Mouse (Mus musculus): ENCODE results near the gene Cd38. TPM values are rescaled to one million over a fixed set of nuclear protein-coding genes. Genes with fewer than 3 reads are reported as not detected.

Cd38 gene
- polyA plus RNA-seq, 1 experiment from 2014 or later = 3.5 TPM

GRCm38 (mm10) chr5:43842576-43843155 is 25.7 kb upstream of the Cd38 start:
- H3K27me3 ChIP-seq = no peaks in the 10 kb centered on the region
- no peak overlapping the region for H3K4me2 ChIP-seq
- H3K36me3 ChIP-seq (replicated peaks) = no peaks in the 10 kb centered on the region
- WGBS = 66% methylated on average over 3 of the region's 3 CpGs
- H3K9ac ChIP-seq = no peak overlapping the region
- no peak for ATAC-seq (ENCODE audit: low FRiP score)
- no peaks in the 10 kb centered on the region; the same call in 1 of the 2 replicates for H3K4me1 ChIP-seq
- H3K9me3 ChIP-seq = no peaks in the 10 kb centered on the region
- no peak overlapping the region for H3K4me3 ChIP-seq (replicated peaks)
- no peak overlapping the region for H3K27ac ChIP-seq

- no peaks in the 10 kb centered on the region for H3K36me3 ChIP-seq (replicated peaks)
- no peak overlapping the region for H3K9ac ChIP-seq
- ATAC-seq (ENCODE audit: low FRiP score) = no peak
- H3K27me3 ChIP-seq = no peaks in the 10 kb centered on the region
- H3K9me3 ChIP-seq = no peaks in the 10 kb centered on the region
- H3K4me1 ChIP-seq = no peaks in the 10 kb centered on the region; the same call in 1 of the 2 replicates
- 87% methylated on average over 5 of the region's 5 CpGs for WGBS
- H3K27ac ChIP-seq = no peak overlapping the region
- H3K4me3 ChIP-seq (replicated peaks) = no peak overlapping the region
- no peak overlapping the region for H3K4me2 ChIP-seq
Observed at GRCm38 (mm10) chr5:43845083-43845482, 23.3 kb upstream of the Cd38 start.

DNA sequence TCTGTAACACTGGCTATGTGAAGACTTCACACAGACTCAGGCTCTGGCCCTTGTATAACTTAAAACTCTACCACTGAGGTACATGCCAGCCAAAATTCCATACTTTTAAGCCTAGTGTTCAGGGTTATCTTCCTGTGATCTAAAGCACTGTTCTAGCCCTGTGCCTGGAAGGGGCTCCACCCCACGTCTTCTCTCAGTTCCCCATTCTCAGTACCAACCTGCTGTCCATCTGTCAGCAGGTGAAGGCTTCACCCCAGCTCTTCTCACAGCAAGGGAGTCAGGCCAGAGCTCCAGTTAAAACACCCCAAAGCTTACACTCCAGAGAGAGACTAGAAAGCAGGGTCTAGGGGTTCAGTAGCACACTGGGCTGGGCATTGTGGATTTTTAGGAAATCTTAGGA is 22.7 kb upstream of the Cd38 start:
- no peaks in the 10 kb centered on the region for H3K27me3 ChIP-seq
- ATAC-seq (ENCODE audit: low FRiP score) = no peak
- H3K9ac ChIP-seq = no peak overlapping the region
- H3K4me3 ChIP-seq (replicated peaks) = no peak overlapping the region
- no peaks in the 10 kb centered on the region for H3K36me3 ChIP-seq (replicated peaks)
- no peak overlapping the region for H3K4me2 ChIP-seq
- H3K27ac ChIP-seq = no peak overlapping the region
- WGBS = 57% methylated on average over 1 of the region's 1 CpGs
- no peaks in the 10 kb centered on the region; the same call in 1 of the 2 replicates for H3K4me1 ChIP-seq
- no peaks in the 10 kb centered on the region for H3K9me3 ChIP-seq

DNA sequence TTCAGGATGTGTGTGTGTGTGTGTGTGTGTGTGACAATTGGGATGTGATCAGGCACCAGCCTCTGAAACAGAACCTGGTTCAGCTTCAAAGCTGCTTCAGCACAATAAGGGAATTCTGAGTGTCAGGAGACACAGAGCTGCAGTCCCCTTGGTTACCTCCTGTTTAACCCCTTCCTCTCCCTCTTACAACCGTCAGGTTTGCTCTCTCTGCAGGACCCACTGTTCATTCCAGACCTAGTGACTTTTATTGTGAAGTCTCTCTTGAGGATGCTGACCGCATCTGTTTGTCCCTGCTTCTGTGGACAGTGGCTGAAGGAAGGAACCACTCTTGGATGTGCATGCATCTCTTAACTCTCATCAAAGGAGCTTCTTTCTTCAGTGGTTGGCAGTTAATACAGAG is 22.1 kb upstream of the Cd38 start:
- Histone ChIP-seq H3K4me2 (no peak overlapping the region), H3K9ac (no peak overlapping the region), H3K4me1 (no peaks in the 10 kb centered on the region; the same call in 1 of the 2 replicates), H3K4me3 (replicated peaks) (no peak overlapping the region), H3K27me3 (no peaks in the 10 kb centered on the region), H3K36me3 (replicated peaks) (no peaks in the 10 kb centered on the region), H3K9me3 (no peaks in the 10 kb centered on the region), H3K27ac (no peak overlapping the region)
- no peak for ATAC-seq (ENCODE audit: low FRiP score)
- WGBS = 15% methylated on average over 2 of the region's 2 CpGs

- no peak overlapping the region for H3K4me3 ChIP-seq (replicated peaks)
- H3K9me3 ChIP-seq = no peaks in the 10 kb centered on the region
Observed at GRCm38 (mm10) chr5:43847555-43847954, 20.8 kb upstream of the Cd38 start.

GRCm38 (mm10) chr5:43848275-43848674 is 20.1 kb upstream of the Cd38 start:
- H3K4me3 ChIP-seq (replicated peaks) = no peak overlapping the region
- ATAC-seq (ENCODE audit: low FRiP score) = no peak
- 85% methylated on average over 3 of the region's 3 CpGs for WGBS

More at GRCm38 (mm10) chr5:43847555-43847954, 20.8 kb upstream of the Cd38 start:
- no peak overlapping the region for H3K9ac ChIP-seq
- no peak overlapping the region for H3K27ac ChIP-seq
- no peaks in the 10 kb centered on the region; the same call in 1 of the 2 replicates for H3K4me1 ChIP-seq
- H3K27me3 ChIP-seq = no peaks in the 10 kb centered on the region
- ATAC-seq (ENCODE audit: low FRiP score) = no peak
- H3K4me2 ChIP-seq = no peak overlapping the region
- H3K36me3 ChIP-seq (replicated peaks) = no peaks in the 10 kb centered on the region

DNA sequence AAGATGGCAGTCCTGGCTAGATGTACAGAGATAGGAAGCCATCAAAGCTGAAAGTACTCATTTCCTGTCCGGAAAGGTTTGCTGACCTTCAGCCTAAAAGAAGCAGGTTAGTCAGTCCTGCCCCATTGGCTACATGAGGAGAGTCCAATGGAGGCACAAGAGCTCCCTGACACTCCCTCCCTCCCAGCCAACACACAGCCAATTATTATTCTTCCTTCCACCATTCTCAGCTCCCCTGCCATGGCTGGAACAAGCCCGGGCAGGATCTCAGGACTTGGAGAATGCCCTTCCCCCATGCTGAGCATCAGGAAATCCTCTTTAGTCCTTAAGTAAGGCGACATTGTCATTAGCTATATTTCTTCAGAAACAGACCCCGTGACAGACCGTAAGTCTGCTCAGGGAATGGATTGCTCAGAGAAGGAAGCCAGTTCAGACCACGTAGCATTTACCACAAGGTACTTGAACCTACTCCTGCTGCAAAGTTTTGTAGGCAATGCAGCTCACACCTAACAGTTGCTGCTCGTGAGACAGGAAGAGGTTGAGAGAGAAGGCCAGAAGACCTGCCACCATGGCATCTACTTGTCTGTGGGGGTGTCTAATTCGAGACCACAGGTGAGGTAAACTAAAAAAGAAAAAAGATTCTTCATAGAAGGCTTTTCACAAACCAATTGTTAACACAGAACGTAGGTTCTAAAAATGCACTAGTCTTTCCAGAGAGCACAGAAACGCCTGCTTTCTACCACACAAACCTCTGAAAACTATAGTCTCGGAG is 15.1 kb upstream of the Cd38 start:
- WGBS = 76% methylated on average over 11 of the region's 11 CpGs
- H3K27ac ChIP-seq = no peak overlapping the region
- H3K9ac ChIP-seq = no peak overlapping the region

More at GRCm38 (mm10) chr5:43848275-43848674, 20.1 kb upstream of the Cd38 start:
- H3K4me1 ChIP-seq = no peaks in the 10 kb centered on the region; the same call in 1 of the 2 replicates
- H3K27me3 ChIP-seq = no peaks in the 10 kb centered on the region
- no peak overlapping the region for H3K27ac ChIP-seq
- no peak overlapping the region for H3K9ac ChIP-seq
- no peak overlapping the region for H3K4me2 ChIP-seq
- no peaks in the 10 kb centered on the region for H3K36me3 ChIP-seq (replicated peaks)
- H3K9me3 ChIP-seq = no peaks in the 10 kb centered on the region

GRCm38 (mm10) chr5:43853868-43854488 is 14.4 kb upstream of the Cd38 start:
- no peaks in the 10 kb centered on the region for H3K4me1 ChIP-seq
- H3K36me3 ChIP-seq (replicated peaks) = no peaks in the 10 kb centered on the region
- H3K4me2 ChIP-seq = no peak overlapping the region
- H3K27ac ChIP-seq = no peak overlapping the region
- no peak overlapping the region for H3K4me3 ChIP-seq (replicated peaks)
- 88% methylated on average over 7 of the region's 7 CpGs for WGBS
- no peak for ATAC-seq (ENCODE audit: low FRiP score)
- no peak overlapping the region for H3K9ac ChIP-seq
- no peaks in the 10 kb centered on the region for H3K9me3 ChIP-seq
- H3K27me3 ChIP-seq = no peaks in the 10 kb centered on the region

More for the DNA sequence above, 15.1 kb upstream of the Cd38 start:
- Histone ChIP-seq H3K4me2 (no peak overlapping the region), H3K4me1 (no peaks in the 10 kb centered on the region), H3K27me3 (no peaks in the 10 kb centered on the region), H3K9me3 (no peaks in the 10 kb centered on the region), H3K36me3 (replicated peaks) (no peaks in the 10 kb centered on the region), H3K4me3 (replicated peaks) (no peak overlapping the region)
- no peak for ATAC-seq (ENCODE audit: low FRiP score)

- H3K4me2 ChIP-seq = no peak overlapping the region
- no peaks in the 10 kb centered on the region for H3K36me3 ChIP-seq (replicated peaks)
- H3K27me3 ChIP-seq = no peaks in the 10 kb centered on the region
- no peak for ATAC-seq (ENCODE audit: low FRiP score)
- no peaks in the 10 kb centered on the region for H3K9me3 ChIP-seq
- no peak overlapping the region for H3K27ac ChIP-seq
- no peak overlapping the region for H3K9ac ChIP-seq
- no peak overlapping the region for H3K4me3 ChIP-seq (replicated peaks)
- H3K4me1 ChIP-seq = no peaks in the 10 kb centered on the region
- WGBS = 88% methylated on average over 2 of the region's 2 CpGs
Observed at GRCm38 (mm10) chr5:43855769-43856168, 12.6 kb upstream of the Cd38 start.

DNA sequence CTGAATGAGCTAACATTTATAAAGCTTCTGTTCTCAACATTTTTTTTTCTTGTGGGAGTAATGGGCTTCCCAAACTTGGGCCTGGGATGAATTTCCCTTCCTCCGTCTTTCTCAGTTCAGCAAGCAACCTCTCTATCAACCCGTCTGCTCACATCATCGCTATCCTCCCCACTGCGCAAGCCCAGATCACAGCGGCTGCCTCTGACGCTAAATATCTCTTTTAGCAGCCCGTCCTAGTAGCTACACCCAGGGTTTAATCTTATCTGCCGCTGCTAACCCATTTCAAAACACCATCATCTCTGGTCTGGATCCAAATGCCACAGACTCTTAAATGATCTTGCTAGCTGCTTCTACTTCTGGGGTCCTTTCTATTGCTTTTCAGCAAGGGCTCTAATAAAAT is 8.7 kb upstream of the Cd38 start:
- H3K36me3 ChIP-seq (replicated peaks) = no peaks in the 10 kb centered on the region
- no peak overlapping the region for H3K27ac ChIP-seq
- WGBS = 91% methylated on average over 8 of the region's 8 CpGs
- H3K4me3 ChIP-seq (replicated peaks) = no peak overlapping the region
- no peak for ATAC-seq (ENCODE audit: low FRiP score)
- no peaks in the 10 kb centered on the region for H3K9me3 ChIP-seq
- H3K9ac ChIP-seq = no peak overlapping the region
- H3K27me3 ChIP-seq = no peaks in the 10 kb centered on the region
- H3K4me2 ChIP-seq = no peak overlapping the region
- H3K4me1 ChIP-seq = no peaks in the 10 kb centered on the region

DNA sequence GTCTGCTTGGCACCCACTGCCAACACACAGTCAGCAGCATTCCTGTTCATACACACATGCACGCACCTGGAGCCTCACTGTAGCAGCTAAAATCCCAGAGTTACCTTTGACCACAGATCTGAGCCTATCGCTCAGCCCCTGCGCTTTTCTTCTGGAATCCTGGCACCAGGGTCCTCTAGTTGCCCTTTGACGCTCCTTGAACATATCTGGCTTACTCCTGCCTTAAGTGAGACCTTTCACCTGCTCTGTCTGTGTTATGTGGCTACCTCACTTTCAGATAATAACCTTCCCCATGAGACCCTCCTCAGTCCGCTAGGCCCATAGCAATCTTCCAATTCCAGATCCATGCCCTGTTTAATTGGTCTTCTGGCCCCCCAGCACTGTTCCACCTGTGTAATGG is 8.3 kb upstream of the Cd38 start:
- no peak overlapping the region for H3K27ac ChIP-seq

DNA sequence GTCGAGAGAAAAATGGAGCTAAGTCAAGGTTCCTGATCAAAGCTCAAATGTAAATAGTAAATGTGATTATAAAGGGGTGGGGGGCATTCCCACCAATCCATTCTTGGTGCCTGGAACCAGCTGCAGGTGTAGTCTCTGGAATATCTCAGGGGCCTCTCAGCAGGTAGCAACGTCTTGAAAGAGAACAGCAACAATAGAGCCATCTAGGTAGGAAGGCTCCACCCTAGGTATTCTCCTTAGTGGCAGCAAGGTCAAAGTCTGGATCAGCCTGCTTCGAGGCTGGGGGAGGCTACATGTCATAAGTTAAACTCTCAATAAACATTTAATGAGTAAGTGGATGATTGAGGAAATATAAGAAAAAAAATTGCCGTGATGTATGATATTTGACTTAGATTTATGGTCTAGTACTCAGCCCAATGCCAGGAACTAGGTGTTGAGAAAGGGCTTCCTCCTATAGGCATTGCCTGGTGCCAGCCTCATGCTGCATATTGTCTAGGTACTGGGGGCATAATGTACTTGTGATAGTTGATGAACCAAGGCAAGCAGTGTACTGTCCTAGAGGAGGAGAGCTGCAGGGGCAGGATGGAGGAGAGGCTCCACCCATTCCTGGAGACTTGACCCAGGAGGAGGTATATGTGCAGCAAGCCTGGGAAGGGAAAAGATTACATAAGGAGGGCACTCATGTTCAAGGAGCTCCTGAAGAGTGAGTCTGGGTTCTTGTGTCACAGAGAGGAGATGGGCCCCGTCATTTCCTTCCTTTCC is 7.5 kb upstream of the Cd38 start:
- Histone ChIP-seq H3K27ac (no peak overlapping the region), H3K9ac (no peak overlapping the region), H3K36me3 (replicated peaks) (no peaks in the 10 kb centered on the region), H3K4me1 (no peaks in the 10 kb centered on the region), H3K27me3 (no peaks in the 10 kb centered on the region), H3K4me2 (no peak overlapping the region), H3K9me3 (no peaks in the 10 kb centered on the region), H3K4me3 (replicated peaks) (no peak overlapping the region)
- no peak for ATAC-seq (ENCODE audit: low FRiP score)
- 77% methylated on average over 5 of the region's 5 CpGs for WGBS

More for the DNA sequence above, 8.3 kb upstream of the Cd38 start:
- Histone ChIP-seq H3K4me3 (replicated peaks) (no peak overlapping the region), H3K27me3 (no peaks in the 10 kb centered on the region), H3K36me3 (replicated peaks) (no peaks in the 10 kb centered on the region), H3K9ac (no peak overlapping the region), H3K4me2 (no peak overlapping the region), H3K4me1 (no peaks in the 10 kb centered on the region), H3K9me3 (no peaks in the 10 kb centered on the region)
- no peak for ATAC-seq (ENCODE audit: low FRiP score)
- WGBS = 91% methylated on average over 5 of the region's 5 CpGs

All from forebrain, embryonic 12.5 days (tissue).